In genomic region chr16:37802686-37803295, GRCm38 (mm10) we compare ENCODE assay signal across 11 mouse cellular contexts. TPM values are rescaled to one million over a fixed set of nuclear protein-coding genes. Genes with fewer than 3 reads are reported as not detected.
DNase-seq lines count a peak whose midpoint lies in the region; ATAC-seq and TF ChIP-seq lines count a peak whose summit lies in the region.
"Had no signal": no experiment of that assay in that cellular context is flagged by ENCODE, and none has a peak within 500 bp of the region (broad histone marks: within the 10 kb centered on the region; RNA-seq: fewer than 3 reads in every experiment).

No protein-coding gene starts in this region.

- DNase-seq in forebrain, embryonic 10.5 days (ENCODE audit: extremely low spot score, low spot score), result no peak
- DNase-seq in right cerebral cortex, adult 18-20 months, result peak; percentile 76
- DNase-seq in right cerebral cortex, postnatal 4 days, result no peak
- DNase-seq in adrenal gland, postnatal 10 days, result no peak
- no peak for DNase-seq in heart, adult 2 months
- DNase-seq: kidney, postnatal 25 days; liver, postnatal 0 days had no signal

- WGBS in forebrain, embryonic 10.5 days, result 66% methylated on average over 4 of the region's 4 CpGs
- WGBS in forebrain, embryonic 13.5 days, result 56% methylated on average over 4 of the region's 4 CpGs
- WGBS in midbrain, embryonic 13.5 days, result 62% methylated on average over 4 of the region's 4 CpGs
- WGBS in heart, adult 2 months, result 76% methylated on average over 4 of the region's 4 CpGs

- no peak for ATAC-seq in forebrain, embryonic 13.5 days
- ATAC-seq in midbrain, embryonic 13.5 days, result peak; percentile 57; the same call in 1 of the 2 replicates
- no peak for ATAC-seq in CD4-positive, CD25-positive, alpha-beta regulatory T cell, adult 4 months
- ATAC-seq: liver, postnatal 0 days; Patski had no signal

- H3K27me3 ChIP-seq in forebrain, embryonic 10.5 days (ENCODE audit: poor library complexity, severe bottlenecking), result 0 out of 2 replicates have a peak, but pooled peaks cover 5% of the 10 kb centered on the region
- H3K27me3 ChIP-seq in forebrain, embryonic 13.5 days, result no peaks in the 10 kb centered on the region
- no peaks in the 10 kb centered on the region for H3K27me3 ChIP-seq in midbrain, embryonic 13.5 days
- H3K27me3 ChIP-seq in heart, adult 2 months (ENCODE audit: control insufficient read depth, insufficient read depth, low read length), result no peaks in the 10 kb centered on the region
- H3K27me3 ChIP-seq: Patski had no signal

- H3K36me3 ChIP-seq in forebrain, embryonic 10.5 days (replicated peaks), result peaks cover 54% of the 10 kb centered on the region
- H3K36me3 ChIP-seq in forebrain, embryonic 13.5 days (ENCODE audit: poor library complexity, severe bottlenecking), result peaks cover 27% of the 10 kb centered on the region
- 0 out of 2 replicates have a peak, but pooled peaks cover 5% of the 10 kb centered on the region for H3K36me3 ChIP-seq in midbrain, embryonic 13.5 days
- no peaks in the 10 kb centered on the region for H3K36me3 ChIP-seq in heart, adult 2 months (ENCODE audit: control insufficient read depth, insufficient read depth, low read length)

- H3K9me3 ChIP-seq in forebrain, embryonic 10.5 days, result peaks cover 8% of the 10 kb centered on the region; the same call in 1 of the 2 replicates
- H3K9me3 ChIP-seq in forebrain, embryonic 13.5 days (replicated peaks), result peaks cover 5% of the 10 kb centered on the region; the same call in 1 of the 2 replicates
- H3K9me3 ChIP-seq in midbrain, embryonic 13.5 days, result no peaks in the 10 kb centered on the region

- no peak for TF ChIP-seq EP300 in heart, adult 2 months (IDR thresholded peaks at IDR 0.05; ENCODE audit: insufficient read depth, low read depth, low read length)

- no peaks in the 10 kb centered on the region for H3K79me2 ChIP-seq in heart, adult 2 months (replicated peaks; ENCODE audit: control insufficient read depth, insufficient read depth, low read length)

- no peak for TF ChIP-seq CTCF in heart, adult 2 months (IDR thresholded peaks at IDR 0.05)

- peaks cover 26% of the 10 kb centered on the region for H3K4me1 ChIP-seq in forebrain, embryonic 10.5 days
- H3K4me1 ChIP-seq in forebrain, embryonic 13.5 days, result peaks cover 11% of the 10 kb centered on the region
- peaks cover 11% of the 10 kb centered on the region for H3K4me1 ChIP-seq in midbrain, embryonic 13.5 days (replicated peaks)
- H3K4me1 ChIP-seq in heart, adult 2 months (ENCODE audit: control insufficient read depth, insufficient read depth, low read length), result no peaks in the 10 kb centered on the region

- H3K27ac ChIP-seq in forebrain, embryonic 10.5 days, result 0 out of 2 replicates have a peak overlapping the region, but pooled peaks have one; percentile 20
- H3K27ac ChIP-seq in forebrain, embryonic 13.5 days, result no peak overlapping the region
- H3K27ac ChIP-seq in midbrain, embryonic 13.5 days, result 0 out of 2 replicates have a peak overlapping the region, but pooled peaks have one; percentile 20
- no peak overlapping the region for H3K27ac ChIP-seq in heart, adult 2 months

- no peak overlapping the region for H3K9ac ChIP-seq in forebrain, embryonic 13.5 days
- H3K9ac ChIP-seq in midbrain, embryonic 13.5 days (replicated peaks), result no peak overlapping the region
- no peak overlapping the region for H3K9ac ChIP-seq in heart, adult 2 months (ENCODE audit: low read depth, low read length)
- H3K9ac ChIP-seq: liver, postnatal 0 days had no signal

- intact Hi-C loops in heart, adult 2 months (cut with DNase I), result no loop called here

- no peak overlapping the region for H3K4me2 ChIP-seq in forebrain, embryonic 13.5 days
- no peak overlapping the region for H3K4me2 ChIP-seq in midbrain, embryonic 13.5 days (replicated peaks)

- TF ChIP-seq POLR2A in heart, adult 2 months (IDR thresholded peaks at IDR 0.05; ENCODE audit: insufficient read depth, low read depth, low read length), result no peak

- H3K4me3 ChIP-seq in forebrain, embryonic 10.5 days, result no peak overlapping the region
- no peak overlapping the region for H3K4me3 ChIP-seq in forebrain, embryonic 13.5 days
- no peak overlapping the region for H3K4me3 ChIP-seq in midbrain, embryonic 13.5 days (replicated peaks)
- no peak overlapping the region for H3K4me3 ChIP-seq in heart, adult 2 months

RNA-seq across cellular contexts. Expression of gene Fstl1, which starts 26.1 kb away (rescaled TPM):
- 140 and 143 TPM in 2 replicates for polyA plus RNA-seq in forebrain, embryonic 10.5 days (2016; fragmentation: Nextera tagmentation; extraction: Ambion mirVana)
- polyA plus RNA-seq in forebrain, embryonic 13.5 days (2015; fragmentation: Nextera tagmentation; extraction: Ambion mirVana), result 81.8 and 82.7 TPM in 2 replicates
- polyA plus RNA-seq in midbrain, embryonic 13.5 days (2015; fragmentation: Nextera tagmentation; extraction: Ambion mirVana), result 98.9 and 99.0 TPM in 2 replicates
- polyA plus RNA-seq in CD4-positive, CD25-positive, alpha-beta regulatory T cell, adult 4 months (2017; shearing (Covaris generic)), result under 1 TPM; 0.27 to 0.36 TPM
- total RNA-seq in adrenal gland, postnatal 10 days (2021), result 100 to 1,000 TPM; 215 to 264 TPM
- total RNA-seq in heart, adult 2 months (2021), result 10 to 100 TPM; 43.6 to 57.6 TPM
- polyA plus RNA-seq in heart, adult 2 months (2012; rRNA removed), result 39.7 and 68.4 TPM in 2 replicates

RNA-seq across cellular contexts. Expression of gene Gm36028, which starts 58.2 kb away (rescaled TPM):
- 0.33 and 0.42 TPM in 2 replicates for polyA plus RNA-seq in forebrain, embryonic 10.5 days (2016; fragmentation: Nextera tagmentation; extraction: Ambion mirVana)
- polyA plus RNA-seq in forebrain, embryonic 13.5 days (2015; fragmentation: Nextera tagmentation; extraction: Ambion mirVana), result 0.16 TPM in 1 of 2 replicates, not detected in the other
- 0.19 and 0.24 TPM in 2 replicates for polyA plus RNA-seq in midbrain, embryonic 13.5 days (2015; fragmentation: Nextera tagmentation; extraction: Ambion mirVana)
- not detected for polyA plus RNA-seq in CD4-positive, CD25-positive, alpha-beta regulatory T cell, adult 4 months (2017; shearing (Covaris generic))
- under 1 TPM; 0.36 to 0.39 TPM for total RNA-seq in adrenal gland, postnatal 10 days (2021)
- total RNA-seq in heart, adult 2 months (2021), result 1 to 10 TPM; 1.0 TPM
- 0.10 and 0.35 TPM in 2 replicates for polyA plus RNA-seq in heart, adult 2 months (2012; rRNA removed)
- polyA plus RNA-seq: liver, postnatal 0 days had no signal

Comparison
In these comparisons a context has a peak if more than half of its experiments do, and no peak if none do; other contexts are left out.
1. H3K27ac ChIP-seq: peak in forebrain, embryonic 10.5 days (single experiment) and midbrain, embryonic 13.5 days (single experiment); none in forebrain, embryonic 13.5 days (single experiment) and heart, adult 2 months (single experiment).
2. RNA of gene Fstl1, which starts 26.1 kb away (polyA plus RNA-seq): 140 to 143 TPM in forebrain, embryonic 10.5 days, 98.9 to 99.0 TPM in midbrain, embryonic 13.5 days, 81.8 to 82.7 TPM in forebrain, embryonic 13.5 days and 39.7 to 68.4 TPM in heart, adult 2 months; 0.27 to 0.36 TPM in CD4-positive, CD25-positive, alpha-beta regulatory T cell, adult 4 months; every median in the first group is over 10 times any median in the second.